Mouse (Mus musculus) macrophage (primary cell): ENCODE data around the gene Srp72. TPM values are rescaled to one million over a fixed set of nuclear protein-coding genes. Genes with fewer than 3 reads are reported as not detected.

Source experiments
- H3K27ac ChIP-seq: fragments of 350-480 bp; formaldehyde crosslinking; 2 replicates; pipeline ENCODE4 v1.9.0; 2021
- H3K36me3 ChIP-seq: fragments of 350-480 bp; formaldehyde crosslinking; 2 replicates; pipeline ENCODE4 v1.9.0; 2021; ENCODE audit errors: inconsistent target
- H3K4me3 ChIP-seq: fragments of 350-480 bp; formaldehyde crosslinking; 2 replicates; pipeline ENCODE4 v1.9.0; 2021; ENCODE audit errors: inconsistent target
- H3K79me2 ChIP-seq: fragments of 350-480 bp; formaldehyde crosslinking; 2 replicates; pipeline ENCODE4 v1.9.0; 2021; ENCODE audit errors: inconsistent target
- WGBS: methylation state at CpG from one replicate; pipeline ENCODE4 v1.1.7; 2026; ENCODE audit warnings: inconsistent platforms; ENCODE audit not compliant: missing documents; 5-methylcytosine and 5-hydroxymethylcytosine counted together
- polyA plus RNA-seq: library from polyadenylated mRNA; stranded (reverse); fragments of 250-400 nt; gene quantifications from 3 replicates; pipeline ENCODE4 v1.2.4, GENCODE M21; 2018; ENCODE audit warnings: inconsistent platforms
- total RNA-seq, 78 experiments: library from RNA; depleted of rRNA; stranded (reverse); fragments of 250-400 nt; gene quantifications; 1 replicate in 9 of 78; 2 replicates in 24 of 78; 3 replicates in 43 of 78; 4 replicates in 2 of 78; pipeline ENCODE4 v1.2.4; 2018; ENCODE audit warnings: inconsistent platforms in 56 of 78

The Srp72 gene
- 100 to 1,000 TPM; 134 to 236 (median 194) TPM for total RNA-seq (2018; cell fraction: chromatin; rRNA removed)
- 10 to 100 TPM; 56.6 to 76.4 (median 63.2) TPM for total RNA-seq (2018; cell fraction: cytosol; rRNA removed)
- total RNA-seq (2018; cell fraction: nucleus; rRNA removed), result 100 to 1,000 TPM in 18 of 26 experiments, 10 to 100 TPM in 8; 78.6 to 166 (median 121) TPM
- polyA plus RNA-seq, result 62.3 to 120 TPM (median 71.9 TPM) in 3 replicates

DNA sequence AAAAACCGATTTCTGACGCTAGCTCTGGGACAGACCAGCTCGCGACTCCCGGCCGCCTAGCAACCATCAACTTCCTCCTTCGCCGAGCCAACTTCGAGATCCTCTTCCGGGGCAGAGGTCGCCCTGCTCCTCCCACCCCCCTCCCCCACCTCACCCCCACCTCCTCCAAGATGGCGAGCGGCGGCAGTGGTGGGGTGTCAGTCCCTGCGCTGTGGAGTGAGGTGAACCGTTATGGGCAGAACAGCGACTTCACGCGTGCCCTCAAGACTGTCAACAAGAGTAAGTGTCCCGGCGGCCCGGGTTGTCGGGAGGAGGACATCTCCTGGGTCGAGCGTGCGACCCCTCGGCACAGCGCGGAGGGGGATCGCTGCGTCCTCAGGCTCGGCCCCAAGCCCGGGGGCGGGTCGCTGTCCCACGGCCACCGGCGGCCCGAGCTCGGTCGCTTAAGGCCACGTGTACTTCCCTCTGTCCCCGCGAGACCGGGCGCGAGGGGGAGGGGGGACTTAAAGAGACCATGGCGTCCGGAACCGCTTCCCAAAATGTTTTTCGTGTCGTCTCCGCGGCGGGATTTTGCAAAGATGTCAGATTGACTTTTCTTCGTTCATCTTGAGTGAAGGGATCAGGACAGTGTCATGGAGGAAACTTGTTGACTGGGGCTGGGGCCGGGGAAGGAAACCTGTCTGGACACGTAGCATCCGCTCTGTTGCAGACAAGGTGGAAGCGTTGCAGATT is at the start of gene Srp72:
Gene Srp72 (plus strand): TSS at position 130 of the 732 bp plus-strand sequence.
- Histone ChIP-seq H3K79me2 (peaks cover 33% of the 10 kb centered on the region), H3K4me3 (peak within 1 kb of the TSS; percentile 98), H3K27ac (peak within 1 kb of the TSS; percentile 72), H3K36me3 (peaks cover 12% of the 10 kb centered on the region)
- 1% methylated on average over 59 of the region's 60 CpGs for WGBS

DNA sequence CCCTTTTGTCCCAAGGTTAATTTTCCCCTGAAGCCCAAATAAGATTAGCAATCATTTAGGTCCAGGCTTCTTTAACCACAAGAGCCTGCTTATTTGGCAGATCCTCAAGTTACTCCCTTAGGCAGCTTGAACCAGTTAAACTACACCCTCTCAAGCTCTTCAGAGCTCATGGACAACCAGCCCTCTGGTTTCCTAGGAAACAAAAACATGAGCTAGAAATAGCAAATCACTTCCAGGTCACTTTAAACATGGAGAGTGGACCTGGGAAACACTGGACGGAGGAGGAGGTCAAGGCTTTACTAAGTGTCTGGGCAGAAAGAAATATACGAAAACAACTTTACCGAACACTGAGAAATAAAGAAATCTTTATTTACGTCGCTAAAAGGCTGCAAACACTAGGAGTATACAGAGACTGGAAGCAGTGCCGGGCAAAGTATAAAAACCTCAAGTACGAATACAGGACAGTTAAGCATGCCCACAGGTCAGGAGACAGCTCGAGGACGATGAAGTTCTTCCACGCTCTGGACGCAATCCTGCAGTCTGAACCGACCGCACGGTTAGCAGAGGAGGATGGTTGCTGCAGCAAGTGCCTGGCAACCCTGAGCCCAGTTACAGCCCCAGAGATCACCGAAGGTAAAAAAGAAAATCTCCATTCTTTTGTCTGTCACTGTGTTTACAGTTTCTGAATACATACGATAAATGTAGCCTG is 46.2 kb upstream of the Srp72 start:
- H3K4me3 ChIP-seq, result no peak overlapping the region
- H3K36me3 ChIP-seq, result peaks cover 6% of the 10 kb centered on the region; the same call in 1 of the 2 replicates
- H3K27ac ChIP-seq, result no peak overlapping the region
- WGBS, result 95% methylated on average over 16 of the region's 16 CpGs
- H3K79me2 ChIP-seq, result peaks cover 8% of the 10 kb centered on the region; the same call in 1 of the 2 replicates

DNA sequence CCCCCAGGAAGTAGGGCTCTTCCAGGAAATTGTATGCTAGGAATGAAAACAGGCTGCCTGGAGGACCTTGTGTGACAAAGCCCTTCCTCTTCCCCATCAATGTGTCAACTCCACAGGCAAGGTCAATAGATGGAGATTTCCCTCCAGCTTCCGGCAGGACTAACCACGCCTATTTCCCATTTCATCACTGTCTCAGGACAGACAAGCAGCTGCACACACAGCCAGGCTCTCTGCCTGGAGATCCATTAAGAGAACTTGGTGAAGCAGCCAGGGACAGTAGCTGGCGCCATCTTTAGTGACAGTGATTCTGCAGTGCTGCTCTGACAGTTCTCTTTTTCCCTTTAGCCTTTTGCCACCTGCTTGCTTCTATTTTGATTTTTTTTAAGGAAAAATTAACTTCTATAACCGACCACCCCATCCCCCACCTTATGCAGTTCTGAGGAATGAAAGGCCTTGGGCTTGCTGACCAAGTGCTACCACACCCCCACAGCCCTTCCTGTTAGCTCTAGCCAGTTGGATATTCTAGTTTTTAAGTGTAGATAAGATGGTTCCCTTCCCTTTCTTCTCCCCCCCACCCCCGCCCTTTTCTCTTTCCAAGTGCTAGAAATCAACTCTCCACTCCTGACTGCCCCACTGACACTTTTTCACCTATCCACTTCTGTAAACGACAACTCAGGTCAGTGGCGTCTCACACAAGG is 45.2 kb upstream of the Srp72 start:
- peaks cover 8% of the 10 kb centered on the region; the same call in 1 of the 2 replicates for H3K79me2 ChIP-seq
- 69% methylated on average over 7 of the region's 7 CpGs for WGBS
- peaks cover 6% of the 10 kb centered on the region; the same call in 1 of the 2 replicates for H3K36me3 ChIP-seq
- H3K27ac ChIP-seq, result no peak overlapping the region
- H3K4me3 ChIP-seq, result no peak overlapping the region

DNA sequence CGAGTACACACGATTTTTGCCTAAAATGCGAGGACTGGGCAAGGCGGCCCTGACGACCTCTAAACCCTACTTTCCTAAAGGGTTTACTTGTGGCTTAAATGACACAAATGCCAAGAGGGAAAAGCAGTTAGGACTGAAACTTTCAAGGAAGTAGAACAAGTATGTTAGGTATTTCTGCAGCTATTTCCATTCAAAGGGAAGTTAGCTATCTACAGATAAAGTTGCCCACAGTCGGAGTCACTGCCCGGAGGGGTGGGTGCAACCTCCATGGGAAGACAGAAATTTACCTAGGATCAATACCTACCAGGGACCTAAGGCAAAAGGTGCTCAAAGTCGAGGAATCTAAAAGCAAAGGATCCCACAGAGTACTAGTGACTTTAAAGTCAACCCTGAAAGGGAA is 34.8 kb upstream of the Srp72 start:
- no peak overlapping the region for H3K4me3 ChIP-seq
- no peak overlapping the region for H3K27ac ChIP-seq
- no peaks in the 10 kb centered on the region for H3K36me3 ChIP-seq
- peaks cover 43% of the 10 kb centered on the region for H3K79me2 ChIP-seq
- WGBS, result 95% methylated on average over 8 of the region's 8 CpGs

DNA sequence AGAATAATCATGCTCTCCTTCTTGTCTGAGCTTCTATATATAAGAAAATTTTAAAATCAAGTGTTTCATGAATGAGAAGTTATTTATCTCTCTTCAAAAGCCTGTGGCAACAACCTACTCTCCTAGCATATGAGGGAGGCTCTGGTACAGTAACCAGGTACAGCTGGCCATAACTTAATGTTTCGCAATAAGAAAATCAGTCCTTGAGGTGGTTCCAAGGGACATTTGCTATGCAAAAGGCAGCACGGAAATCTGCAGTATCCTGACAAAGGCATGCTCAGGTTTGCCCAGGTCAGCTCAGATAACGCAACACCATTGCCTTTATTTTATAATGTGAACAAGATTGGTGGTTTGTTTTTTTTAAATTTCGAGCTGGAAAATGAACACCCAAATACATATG is 32.5 kb upstream of the Srp72 start:
- Histone ChIP-seq H3K79me2 (peaks cover 66% of the 10 kb centered on the region), H3K36me3 (no peaks in the 10 kb centered on the region), H3K4me3 (no peak overlapping the region), H3K27ac (no peak overlapping the region)
- WGBS, result 90% methylated on average over 4 of the region's 4 CpGs

DNA sequence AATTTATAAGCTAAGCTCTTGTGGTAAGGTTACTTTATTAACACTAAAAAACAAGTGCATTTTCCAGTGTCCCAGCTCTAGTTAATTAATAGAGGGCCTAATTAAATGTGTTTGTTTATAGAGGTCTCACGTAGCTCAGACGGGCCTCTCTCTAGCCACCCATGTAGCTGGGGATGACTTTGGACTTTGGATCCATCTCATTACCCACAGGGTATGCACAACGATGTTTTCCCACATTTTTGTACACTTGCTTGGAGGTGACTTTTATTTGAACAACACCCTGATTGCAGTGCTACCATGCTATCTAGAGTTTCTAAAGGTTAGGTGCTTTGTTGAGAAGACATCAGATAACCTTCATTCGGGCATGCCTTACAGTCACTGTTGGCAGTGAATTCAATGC is 32.0 kb upstream of the Srp72 start:
- Histone ChIP-seq H3K27ac (no peak overlapping the region), H3K36me3 (no peaks in the 10 kb centered on the region), H3K79me2 (peaks cover 71% of the 10 kb centered on the region), H3K4me3 (no peak overlapping the region)
- WGBS, result 96% methylated on average over 4 of the region's 4 CpGs

DNA sequence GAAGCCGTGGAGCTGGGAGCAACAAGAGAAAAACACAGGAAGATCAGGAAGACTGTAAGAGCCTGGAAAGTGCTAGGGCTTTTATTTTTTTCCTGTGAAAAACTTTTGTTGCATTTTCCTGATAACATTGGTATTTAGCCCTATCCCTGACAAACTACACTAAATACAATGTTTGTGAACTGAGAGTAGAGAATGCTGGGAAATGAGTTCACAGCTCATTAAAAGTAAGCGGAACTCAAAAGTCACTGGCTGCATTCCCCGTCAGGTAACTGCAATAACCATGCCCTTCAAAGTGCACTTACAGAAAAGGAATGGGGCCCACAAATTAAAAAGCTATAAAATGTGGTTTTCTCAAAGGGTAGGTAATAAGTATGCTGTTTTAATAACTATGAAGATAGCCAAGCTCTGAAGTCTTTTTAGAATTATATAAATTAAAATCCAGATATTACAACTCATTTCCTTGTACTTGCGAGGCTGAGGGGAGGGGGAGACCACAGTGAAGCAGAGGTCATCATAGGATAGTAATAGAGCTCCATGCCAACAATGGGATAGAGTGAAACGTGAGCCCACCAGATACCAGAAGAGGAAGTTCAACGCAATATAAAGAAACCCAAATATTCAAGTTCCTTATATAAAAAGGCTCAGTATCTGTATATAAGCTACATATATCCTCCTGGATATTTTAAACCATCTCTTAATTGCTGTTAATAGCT is 29.4 kb upstream of the Srp72 start:
- 67% methylated on average over 6 of the region's 6 CpGs for WGBS
- no peak overlapping the region for H3K27ac ChIP-seq

DNA sequence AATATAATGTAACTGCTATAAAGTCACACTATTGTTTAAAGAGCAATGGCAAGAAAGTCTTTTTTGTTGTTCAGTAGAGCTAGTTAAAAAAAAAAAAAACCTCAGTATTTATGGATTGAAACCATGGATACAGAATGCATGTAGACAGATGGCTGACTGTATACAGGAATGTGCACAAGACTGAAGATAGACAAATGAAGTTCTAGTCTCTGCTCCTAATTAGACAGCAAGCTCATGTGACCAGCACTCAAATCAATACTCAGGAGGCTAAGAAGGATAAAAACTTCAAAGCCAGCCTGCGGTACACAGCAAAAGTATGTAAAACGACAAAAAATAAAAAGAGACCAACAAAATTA is 28.8 kb upstream of the Srp72 start:
- peaks cover 99% of the 10 kb centered on the region for H3K79me2 ChIP-seq
- WGBS, result 100% methylated on average over 2 of the region's 2 CpGs
- no peak overlapping the region for H3K4me3 ChIP-seq
- no peak overlapping the region for H3K27ac ChIP-seq
- H3K36me3 ChIP-seq, result no peaks in the 10 kb centered on the region

More for the DNA sequence above, 29.4 kb upstream of the Srp72 start:
- Histone ChIP-seq H3K36me3 (no peaks in the 10 kb centered on the region), H3K79me2 (peaks cover 97% of the 10 kb centered on the region), H3K4me3 (no peak overlapping the region)

DNA sequence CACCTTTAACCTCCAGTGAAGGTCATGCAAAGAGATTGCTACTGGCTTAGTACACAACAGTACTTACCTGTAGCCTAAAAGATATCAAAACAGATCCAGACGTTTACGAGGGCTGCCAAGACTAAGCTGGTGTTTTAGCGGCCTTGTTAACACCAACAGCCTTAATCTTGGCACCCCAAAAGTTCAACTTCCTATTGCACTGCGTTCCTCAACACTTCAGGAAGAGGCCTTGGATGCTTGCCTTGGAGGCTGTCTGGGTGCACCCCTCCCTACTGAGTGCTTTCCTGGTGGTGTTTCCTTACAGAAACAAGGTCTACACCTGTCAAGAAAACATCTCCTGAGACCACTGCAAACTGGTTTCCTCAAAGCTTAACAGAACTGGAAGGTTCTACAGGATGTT is 27.3 kb upstream of the Srp72 start:
- Histone ChIP-seq H3K27ac (no peak overlapping the region), H3K4me3 (no peak overlapping the region), H3K36me3 (no peaks in the 10 kb centered on the region), H3K79me2 (peaks cover 90% of the 10 kb centered on the region)
- 14% methylated on average over 4 of the region's 4 CpGs for WGBS

DNA sequence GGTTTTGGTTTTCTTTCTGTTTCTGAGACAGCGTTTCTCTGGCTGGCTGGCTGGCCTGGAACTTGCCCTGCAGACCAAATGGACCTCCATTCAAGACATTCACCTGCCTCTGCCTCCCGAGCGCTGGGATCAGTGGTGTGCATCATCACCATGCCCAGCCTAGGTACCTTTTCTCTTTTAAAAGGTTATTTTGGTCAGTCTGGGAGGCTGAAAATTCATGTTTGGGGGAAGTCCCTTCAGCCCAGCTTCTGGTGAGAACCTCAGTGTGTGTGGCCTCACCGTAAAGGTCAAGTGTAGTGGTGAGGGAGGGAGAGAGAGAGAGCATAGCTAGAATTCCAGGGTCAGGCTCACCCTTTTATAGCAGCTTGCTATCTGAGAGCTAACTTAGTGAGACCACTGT is 26.7 kb upstream of the Srp72 start:
- Histone ChIP-seq H3K27ac (no peak overlapping the region), H3K4me3 (no peak overlapping the region), H3K79me2 (peaks cover 91% of the 10 kb centered on the region), H3K36me3 (no peaks in the 10 kb centered on the region)
- 70% methylated on average over 4 of the region's 4 CpGs for WGBS

DNA sequence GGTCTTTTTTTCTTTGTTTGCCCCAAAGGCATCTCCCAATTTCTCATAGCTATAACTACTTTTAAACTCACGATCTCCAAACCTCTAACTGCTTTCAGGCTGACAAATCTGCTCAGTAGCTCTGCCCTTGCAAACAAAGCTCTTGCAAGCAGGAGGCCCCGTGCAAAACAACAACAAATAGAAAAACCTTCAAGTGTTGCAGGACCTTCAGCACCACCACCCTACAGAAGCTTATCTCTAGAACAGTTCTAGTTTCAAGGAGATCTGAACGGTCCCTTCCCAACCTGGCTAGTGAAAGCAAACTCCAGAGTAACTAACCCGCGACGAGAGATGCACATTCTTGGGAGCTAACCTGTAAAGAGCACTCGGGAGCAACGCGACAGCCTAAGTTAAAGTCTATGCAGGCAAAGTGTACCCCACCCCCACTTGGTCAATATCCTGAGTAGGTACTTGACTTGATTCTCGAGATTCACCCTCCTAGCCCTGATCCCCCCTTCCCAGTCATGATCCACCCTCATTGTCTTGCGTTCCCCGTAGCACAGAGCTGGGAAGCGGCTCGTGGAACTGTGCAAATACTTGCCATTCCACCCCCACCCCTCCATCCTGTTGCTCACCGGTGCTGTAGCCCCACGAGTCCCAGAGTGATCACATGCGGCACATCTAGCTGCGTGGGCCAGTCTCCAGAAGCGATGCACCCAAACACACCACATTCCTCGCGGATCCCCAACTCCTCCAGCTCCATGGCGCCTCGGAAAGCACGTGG is 24.0 kb upstream of the Srp72 start:
- Histone ChIP-seq H3K27ac (peak overlapping the region; percentile 35), H3K36me3 (no peaks in the 10 kb centered on the region), H3K79me2 (peaks cover 89% of the 10 kb centered on the region), H3K4me3 (peak overlapping the region; percentile 79)
- WGBS, result 0% methylated on average over 24 of the region's 24 CpGs

DNA sequence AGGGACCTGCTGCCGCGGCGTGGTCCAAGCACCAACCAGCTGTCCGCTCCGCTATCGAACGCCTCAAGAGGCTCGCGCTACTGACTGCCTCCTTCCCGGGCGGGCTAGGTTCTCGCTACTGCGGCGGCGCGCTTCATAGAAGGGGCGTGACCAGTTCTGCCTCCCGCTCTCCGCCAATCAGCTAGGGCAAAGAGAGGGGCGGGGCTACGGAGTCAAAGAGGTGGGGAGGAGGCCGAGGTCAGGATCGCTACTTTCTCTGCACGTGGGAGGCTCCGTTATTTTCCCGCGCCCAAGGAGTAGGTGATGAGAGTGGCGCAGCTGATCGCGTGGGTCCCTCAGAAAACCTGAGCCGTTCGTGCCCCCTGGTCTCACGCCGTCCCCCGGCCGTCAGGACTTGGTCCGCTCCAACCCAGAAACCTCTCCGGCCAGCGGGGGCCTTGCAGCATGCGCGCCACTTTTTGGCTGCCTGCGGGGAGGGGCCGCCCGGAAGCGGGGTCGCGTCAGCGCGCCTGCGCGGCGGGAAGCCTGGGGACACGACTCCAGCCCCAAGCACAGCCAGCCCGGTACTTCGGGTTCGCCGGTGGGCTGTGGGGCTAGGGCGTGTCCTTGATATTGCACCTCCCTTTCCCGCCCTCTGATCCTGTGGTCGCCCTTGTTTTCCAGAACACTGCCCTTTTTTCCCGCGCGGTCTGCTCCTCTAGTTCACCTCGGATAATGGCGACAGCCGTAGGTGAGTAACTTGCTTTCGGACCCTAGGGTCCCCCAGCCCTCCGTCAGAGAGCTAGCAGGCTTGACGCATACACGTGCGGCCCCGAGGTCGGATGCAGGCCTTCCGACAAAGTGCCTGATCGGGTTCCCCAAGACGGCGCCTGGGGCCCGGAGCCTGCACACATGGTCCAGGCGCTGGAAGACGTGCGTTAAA is 23.1 kb upstream of the Srp72 start, which contains the start of the genes Paics and Ppat:
Gene Paics (plus strand): TSS at position 202 of the 922 bp plus-strand sequence.
Gene Ppat (minus strand): TSS at position 473 of the 922 bp plus-strand sequence.
- peak within 1 kb of the TSS; percentile 53 for H3K27ac ChIP-seq
- no peaks in the 10 kb centered on the region for H3K36me3 ChIP-seq
- WGBS, result 2% methylated on average over 76 of the region's 81 CpGs
- peak within 1 kb of the TSS; percentile 79 for H3K4me3 ChIP-seq
- H3K79me2 ChIP-seq, result peaks cover 89% of the 10 kb centered on the region
